Comparison of ENCODE assay signal across 8 mouse cellular contexts in the genomic region with DNA sequence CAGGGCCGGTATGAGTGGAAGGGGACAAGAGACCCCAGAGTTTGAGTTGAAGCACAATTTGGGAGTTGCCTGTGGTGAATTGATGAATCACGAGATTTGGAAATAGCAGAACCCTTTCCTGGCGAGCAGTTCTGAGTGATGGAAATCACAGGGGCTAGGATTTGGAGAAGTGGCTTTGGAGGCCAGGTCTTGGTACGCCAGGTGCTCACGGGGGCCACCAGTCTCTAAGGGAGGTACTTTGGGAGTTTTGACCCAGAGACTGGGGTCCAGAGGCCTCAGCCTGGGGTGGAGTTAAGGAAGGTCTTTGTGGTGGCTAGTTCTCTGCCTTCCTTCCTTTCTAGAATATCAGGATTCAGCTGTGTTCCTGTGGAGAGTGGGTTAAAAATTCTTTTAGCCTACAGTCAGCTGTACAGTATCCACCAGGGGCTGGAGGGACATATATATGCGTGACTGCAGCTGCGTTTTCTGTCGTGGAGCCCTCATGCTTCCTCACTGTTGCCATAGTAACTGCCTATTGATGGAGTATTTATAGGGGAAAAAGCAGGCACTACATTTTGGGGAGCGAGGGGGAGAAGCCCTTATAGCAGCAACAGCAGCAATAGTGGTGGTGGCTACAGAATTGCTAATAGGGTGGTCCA. TPM values are rescaled to one million over a fixed set of nuclear protein-coding genes. Genes with fewer than 3 reads are reported as not detected.
A peak's percentile ranks its signal among the peaks of the same experiment; 100 is the strongest.
DNase-seq lines count a peak whose midpoint lies in the region; ATAC-seq and TF ChIP-seq lines count a peak whose summit lies in the region.

No protein-coding gene starts in this region.

- H3K9me3 ChIP-seq in intestine, embryonic 14.5 days (ENCODE audit: control insufficient read depth, low read length) = no peaks in the 10 kb centered on the region
- no peaks in the 10 kb centered on the region for H3K9me3 ChIP-seq in neural tube, embryonic 12.5 days

- peak overlapping the region; percentile 59 for H3K9ac ChIP-seq in intestine, embryonic 14.5 days (ENCODE audit: low read length)
- peak overlapping the region; percentile 74; the same call in 1 of the 2 replicates for H3K9ac ChIP-seq in neural tube, embryonic 12.5 days

- DNase-seq in left cerebral cortex, adult 2 months (ENCODE audit: extremely low spot score in 1 of 2, low spot score in 2 of 2) = peak in 1 of 2 experiments; percentile 13
- no peak for DNase-seq in left cerebral cortex, postnatal 4 days
- DNase-seq in intestine, embryonic 14.5 days (ENCODE audit: low spot score) = peak; percentile 55
- no peak for DNase-seq in layer of hippocampus, adult 8-10 months (ENCODE audit: low spot score in 2 of 2)
- no peak for DNase-seq in kidney, adult 9 months

- H3K27me3 ChIP-seq in intestine, embryonic 14.5 days (replicated peaks; ENCODE audit: control insufficient read depth, insufficient read depth, low read length) = peaks cover 6% of the 10 kb centered on the region; the same call in 1 of the 2 replicates
- H3K27me3 ChIP-seq in neural tube, embryonic 12.5 days (replicated peaks) = no peaks in the 10 kb centered on the region

- intact Hi-C loops in left cerebral cortex, adult 2 months (cut with DNase I) = loop anchor here (10.0 kb wide), 1 partner anchor 1489 kb away; a partner anchor contains a TSS
- intact Hi-C loops in left cerebral cortex, postnatal 4 days (cut with DNase I) = no loop called here

- H3K36me3 ChIP-seq in intestine, embryonic 14.5 days (ENCODE audit: control insufficient read depth, insufficient read depth, low read length) = no peaks in the 10 kb centered on the region
- H3K36me3 ChIP-seq in neural tube, embryonic 12.5 days = no peaks in the 10 kb centered on the region

- H3K4me3 ChIP-seq in left cerebral cortex, adult 2 months = peak overlapping the region; percentile 52
- H3K4me3 ChIP-seq in embryonic fibroblast, embryonic 13.5 days (ENCODE audit: insufficient read depth, low read length) = peak overlapping the region; percentile 38
- peak overlapping the region; percentile 46 for H3K4me3 ChIP-seq in intestine, embryonic 14.5 days (ENCODE audit: low read depth, low read length)
- peak overlapping the region; percentile 47 for H3K4me3 ChIP-seq in neural tube, embryonic 12.5 days

- peak overlapping the region; percentile 83 for H3K27ac ChIP-seq in left cerebral cortex, adult 2 months
- H3K27ac ChIP-seq in embryonic fibroblast, embryonic 13.5 days (ENCODE audit: insufficient read depth, low read length) = no peak overlapping the region
- H3K27ac ChIP-seq in intestine, embryonic 14.5 days (ENCODE audit: low read depth) = no peak overlapping the region
- no peak overlapping the region for H3K27ac ChIP-seq in neural tube, embryonic 12.5 days

- ATAC-seq in intestine, embryonic 14.5 days (replicated peaks; ENCODE audit: low FRiP score, low TSS enrichment, low read depth) = no peak
- peak; percentile 48 for ATAC-seq in neural tube, embryonic 12.5 days (ENCODE audit: low FRiP score, low read depth)
- no peak for ATAC-seq in erythroid progenitor cell, adult 5-6 weeks (replicated peaks; ENCODE audit: low FRiP score, poor library complexity, severe bottlenecking)

- TF ChIP-seq CTCF in left cerebral cortex, adult 2 months (IDR thresholded peaks at IDR 0.05) = no peak
- TF ChIP-seq CTCF in embryonic fibroblast, embryonic 13.5 days (IDR thresholded peaks at IDR 0.05; ENCODE audit: borderline replicate concordance, insufficient read depth, low read length) = no peak

- peak overlapping the region; percentile 55 for H3K4me2 ChIP-seq in intestine, embryonic 14.5 days (ENCODE audit: low read length)
- H3K4me2 ChIP-seq in neural tube, embryonic 12.5 days (replicated peaks) = peak overlapping the region; percentile 68

- H3K4me1 ChIP-seq in embryonic fibroblast, embryonic 13.5 days (ENCODE audit: control insufficient read depth, insufficient read depth, low read length) = no peaks in the 10 kb centered on the region
- H3K4me1 ChIP-seq in intestine, embryonic 14.5 days (replicated peaks; ENCODE audit: control insufficient read depth, insufficient read depth, low read length) = no peaks in the 10 kb centered on the region
- H3K4me1 ChIP-seq in neural tube, embryonic 12.5 days = peaks cover 6% of the 10 kb centered on the region

- TF ChIP-seq POLR2A in embryonic fibroblast, embryonic 13.5 days (IDR thresholded peaks at IDR 0.05; ENCODE audit: low read depth, low read length) = no peak

- 45% methylated on average over 9 of the region's 9 CpGs for WGBS in intestine, embryonic 14.5 days
- 30% methylated on average over 9 of the region's 9 CpGs for WGBS in neural tube, embryonic 12.5 days

RNA-seq across cellular contexts. Expression of a gene that starts 1.0 kb away (rescaled TPM):
- total RNA-seq in left cerebral cortex, adult 2 months (2021) = 10 to 100 TPM; 38.6 to 38.9 TPM
- 10 to 100 TPM; 28.3 to 33.4 TPM for total RNA-seq in left cerebral cortex, postnatal 4 days (2021)
- 3.5 and 9.0 TPM in 2 replicates for polyA plus RNA-seq in embryonic fibroblast, embryonic 13.5 days (2011; ENCODE audit: insufficient read length, low read depth, missing spikeins)
- polyA plus RNA-seq in intestine, embryonic 14.5 days (2014; fragmentation: Nextera tagmentation; extraction: Ambion mirVana) = 11.2 and 13.3 TPM in 2 replicates
- 9.8 and 10.8 TPM in 2 replicates for polyA plus RNA-seq in neural tube, embryonic 12.5 days (2016; fragmentation: Nextera tagmentation; extraction: Ambion mirVana)
- 10 to 100 TPM; 15.8 to 24.7 (median 19.0) TPM for total RNA-seq in layer of hippocampus, adult 8-10 months (2022)
- not detected in 2 replicates for total RNA-seq in erythroid progenitor cell, adult 5-6 weeks (2015; ENCODE audit: low replicate concordance)
- total RNA-seq in erythroid progenitor cell, adult 5-6 weeks (2017; ENCODE audit: low replicate concordance) = not detected in 2 replicates

RNA-seq across cellular contexts. Expression of a gene that starts 9.4 kb away (rescaled TPM):
- not detected for total RNA-seq in left cerebral cortex, adult 2 months (2021)
- not detected for total RNA-seq in left cerebral cortex, postnatal 4 days (2021)
- not detected in 2 replicates for polyA plus RNA-seq in embryonic fibroblast, embryonic 13.5 days (2011; ENCODE audit: insufficient read length, low read depth, missing spikeins)
- not detected in 2 replicates for polyA plus RNA-seq in intestine, embryonic 14.5 days (2014; fragmentation: Nextera tagmentation; extraction: Ambion mirVana)
- polyA plus RNA-seq in neural tube, embryonic 12.5 days (2016; fragmentation: Nextera tagmentation; extraction: Ambion mirVana) = not detected in 2 replicates
- under 1 TPM in 1 of 4 experiments, not detected in 3; 0.41 TPM for total RNA-seq in layer of hippocampus, adult 8-10 months (2022)
- not detected in 2 replicates for total RNA-seq in erythroid progenitor cell, adult 5-6 weeks (2015; ENCODE audit: low replicate concordance)
- total RNA-seq in erythroid progenitor cell, adult 5-6 weeks (2017; ENCODE audit: low replicate concordance) = not detected in 2 replicates

RNA-seq across cellular contexts. Expression of a gene that starts 28.3 kb away (rescaled TPM):
- total RNA-seq in left cerebral cortex, adult 2 months (2021) = under 1 TPM; 0.42 to 0.54 TPM
- under 1 TPM; 0.32 to 0.44 TPM for total RNA-seq in left cerebral cortex, postnatal 4 days (2021)
- not detected in 2 replicates for polyA plus RNA-seq in embryonic fibroblast, embryonic 13.5 days (2011; ENCODE audit: insufficient read length, low read depth, missing spikeins)
- 0.09 and 0.12 TPM in 2 replicates for polyA plus RNA-seq in intestine, embryonic 14.5 days (2014; fragmentation: Nextera tagmentation; extraction: Ambion mirVana)
- 0.06 and 0.10 TPM in 2 replicates for polyA plus RNA-seq in neural tube, embryonic 12.5 days (2016; fragmentation: Nextera tagmentation; extraction: Ambion mirVana)
- under 1 TPM in 2 of 4 experiments, not detected in 2; 0.11 to 0.57 TPM for total RNA-seq in layer of hippocampus, adult 8-10 months (2022)
- not detected in 2 replicates for total RNA-seq in erythroid progenitor cell, adult 5-6 weeks (2015; ENCODE audit: low replicate concordance)
- total RNA-seq in erythroid progenitor cell, adult 5-6 weeks (2017; ENCODE audit: low replicate concordance) = not detected in 2 replicates

RNA-seq across cellular contexts. Expression of a gene that starts 42.6 kb away (rescaled TPM):
- under 1 TPM; 0.41 to 0.82 TPM for total RNA-seq in left cerebral cortex, adult 2 months (2021)
- total RNA-seq in left cerebral cortex, postnatal 4 days (2021) = under 1 TPM; 0.79 to 0.82 TPM
- 0.68 and 1.3 TPM in 2 replicates for polyA plus RNA-seq in embryonic fibroblast, embryonic 13.5 days (2011; ENCODE audit: insufficient read length, low read depth, missing spikeins)
- 0.22 TPM in 1 of 2 replicates, not detected in the other for polyA plus RNA-seq in intestine, embryonic 14.5 days (2014; fragmentation: Nextera tagmentation; extraction: Ambion mirVana)
- polyA plus RNA-seq in neural tube, embryonic 12.5 days (2016; fragmentation: Nextera tagmentation; extraction: Ambion mirVana) = 0.11 TPM in 1 of 2 replicates, not detected in the other
- under 1 TPM; 0.39 to 0.85 (median 0.63) TPM for total RNA-seq in layer of hippocampus, adult 8-10 months (2022)
- not detected in 2 replicates for total RNA-seq in erythroid progenitor cell, adult 5-6 weeks (2015; ENCODE audit: low replicate concordance)
- total RNA-seq in erythroid progenitor cell, adult 5-6 weeks (2017; ENCODE audit: low replicate concordance) = not detected in 2 replicates

Comparison
In these comparisons a context has a peak if more than half of its experiments do, and no peak if none do; other contexts are left out.
1. RNA of a gene that starts 1.0 kb away (total RNA-seq): 38.6 to 38.9 TPM in left cerebral cortex, adult 2 months, 28.3 to 33.4 TPM in left cerebral cortex, postnatal 4 days and 15.8 to 24.7 TPM in layer of hippocampus, adult 8-10 months; not detected in erythroid progenitor cell, adult 5-6 weeks; every median in the first group is over 10 times any median in the second.
2. Peak in every context shown above with its lines, with median percentiles within 50 percentile points of each other: H3K4me3 ChIP-seq.